Mouse (Mus musculus): Measurements from ENCODE around the gene Ptprd.

The Ptprd gene

DNA sequence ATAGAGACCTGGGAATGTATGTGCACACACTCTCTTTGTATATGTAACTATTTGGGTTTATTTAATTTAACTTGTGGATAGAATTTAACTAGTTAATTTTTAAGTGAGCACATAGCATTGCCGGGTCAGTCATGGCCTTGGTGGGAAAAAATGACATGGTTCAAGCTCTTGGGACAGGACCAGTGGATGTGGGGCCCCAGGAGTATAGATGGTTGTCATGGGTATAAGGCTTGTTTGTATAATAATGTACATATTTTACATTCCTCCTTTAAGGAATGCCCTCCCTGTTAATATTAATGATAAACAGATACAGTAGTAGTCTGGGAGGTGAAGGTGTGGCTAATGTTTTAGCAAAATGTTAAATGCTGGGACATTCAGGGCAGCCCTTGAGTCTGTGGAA lies 962.8 kb downstream of the Ptprd start:
- no peak for DNase-seq (ENCODE audit: low spot score)

- no peak for DNase-seq (ENCODE audit: low spot score)
Measured at GRCm38 (mm10) chr4:77241852-77242455, 969.8 kb downstream of the Ptprd start.

DNA sequence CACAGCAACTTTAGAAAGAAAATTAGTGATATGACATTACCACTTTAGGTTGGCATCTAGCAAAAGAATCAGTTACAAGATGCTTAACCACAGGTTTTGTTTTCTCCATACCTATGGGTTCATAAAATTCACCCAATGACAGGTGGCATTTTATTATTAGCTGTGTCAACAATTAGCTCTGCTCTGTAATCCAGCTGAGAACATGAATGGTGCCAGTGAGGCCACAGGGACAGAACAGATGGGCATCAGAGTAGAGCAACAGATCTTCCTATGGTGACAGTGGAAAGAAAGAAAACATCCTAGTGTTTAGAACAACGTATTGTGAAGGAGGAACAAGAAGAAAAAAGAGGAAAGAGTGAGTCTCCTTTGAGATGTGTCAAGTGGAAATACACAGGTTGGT lies 973.6 kb downstream of the Ptprd start:
- no peak for DNase-seq (ENCODE audit: low spot score)

- no peak for DNase-seq (ENCODE audit: low spot score)
Measured at GRCm38 (mm10) chr4:77233243-77233642, 978.5 kb downstream of the Ptprd start.

DNA sequence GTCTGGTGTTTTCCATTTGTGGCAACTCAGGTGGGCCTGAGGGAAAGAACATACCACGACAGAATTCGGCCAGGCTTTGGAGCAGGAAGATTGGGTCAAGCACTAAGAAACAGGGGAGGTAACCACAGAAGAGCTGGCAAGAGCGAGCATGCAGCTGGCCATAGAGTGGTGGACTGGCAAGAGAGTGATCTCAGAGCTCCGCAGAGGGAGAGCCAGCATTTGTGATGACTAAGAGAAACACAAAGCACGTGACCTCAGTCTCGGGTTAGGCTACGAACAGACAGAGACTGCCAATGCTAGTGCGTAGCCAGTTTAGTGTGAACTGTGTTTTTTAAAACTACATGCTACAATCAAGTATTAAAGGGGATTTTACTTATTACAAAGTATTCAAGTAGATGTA lies 1042.9 kb downstream of the Ptprd start:
- no peak for DNase-seq (ENCODE audit: low spot score)

GRCm38 (mm10) chr4:77157601-77158000 lies 1054.2 kb downstream of the Ptprd start:
- DNase-seq (ENCODE audit: low spot score) = no peak

DNA sequence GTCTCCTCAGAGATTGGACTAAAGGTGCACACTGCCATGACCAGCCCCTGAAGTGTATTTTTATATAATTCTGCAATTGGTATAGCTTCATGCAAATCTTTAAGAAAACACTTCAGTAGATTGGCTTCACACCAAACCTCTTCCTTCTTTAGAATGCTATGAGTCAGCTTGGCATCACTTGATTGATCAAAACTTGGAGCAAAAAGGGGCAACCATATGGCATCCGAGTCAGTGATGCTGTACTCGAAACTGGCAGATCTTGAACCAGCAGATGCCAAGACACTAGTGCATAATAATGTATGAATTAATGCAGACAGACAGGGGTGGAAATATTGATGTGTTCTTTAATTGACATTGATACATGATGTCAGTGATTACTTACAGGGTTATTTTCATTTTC lies 1056.2 kb downstream of the Ptprd start:
- DNase-seq (ENCODE audit: low spot score) = no peak

- DNase-seq (ENCODE audit: low spot score) = no peak
Measured at GRCm38 (mm10) chr4:77155037-77155436, 1056.7 kb downstream of the Ptprd start.

DNA sequence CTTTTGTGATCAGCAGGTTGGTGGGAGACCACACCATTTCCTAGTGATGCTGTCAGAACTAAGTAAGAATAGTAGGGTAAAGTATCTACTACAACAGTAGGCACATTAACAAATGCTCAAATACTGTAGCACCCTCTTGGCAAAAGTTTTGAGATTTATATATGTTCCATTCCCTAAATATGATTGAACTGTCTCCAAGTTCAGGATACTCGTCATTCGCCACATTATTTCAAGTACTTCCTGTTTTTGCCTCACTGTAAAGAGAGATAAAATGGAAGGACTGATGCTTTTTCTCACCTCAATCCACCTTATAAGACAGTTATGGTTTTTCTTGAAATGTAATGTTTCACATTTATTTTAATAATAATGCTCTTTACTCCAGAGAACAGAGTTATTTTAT lies 1086.9 kb downstream of the Ptprd start:
- DNase-seq (ENCODE audit: low spot score) = no peak

DNA sequence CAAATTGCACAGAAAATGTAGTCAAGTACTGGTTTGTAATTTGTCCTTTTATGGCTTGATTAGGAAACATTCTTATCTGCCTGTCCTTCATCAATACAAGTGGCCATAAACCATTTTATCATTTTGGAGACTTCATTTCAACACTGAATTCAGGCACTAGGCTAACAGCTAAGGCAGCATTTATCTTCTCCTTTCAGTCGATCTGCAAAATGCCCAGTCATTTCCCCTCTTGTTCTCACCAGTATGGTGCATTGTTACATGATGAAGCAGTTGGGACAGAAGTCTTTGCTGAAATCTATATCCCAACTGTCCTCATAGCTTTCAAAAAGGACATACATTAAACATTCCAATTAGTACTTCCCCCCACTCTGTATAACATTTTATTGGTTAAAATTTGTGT lies 1100.9 kb downstream of the Ptprd start:
- DNase-seq (ENCODE audit: low spot score) = no peak

GRCm38 (mm10) chr4:77107291-77107690 lies 1104.5 kb downstream of the Ptprd start:
- no peak for DNase-seq (ENCODE audit: low spot score)

DNA sequence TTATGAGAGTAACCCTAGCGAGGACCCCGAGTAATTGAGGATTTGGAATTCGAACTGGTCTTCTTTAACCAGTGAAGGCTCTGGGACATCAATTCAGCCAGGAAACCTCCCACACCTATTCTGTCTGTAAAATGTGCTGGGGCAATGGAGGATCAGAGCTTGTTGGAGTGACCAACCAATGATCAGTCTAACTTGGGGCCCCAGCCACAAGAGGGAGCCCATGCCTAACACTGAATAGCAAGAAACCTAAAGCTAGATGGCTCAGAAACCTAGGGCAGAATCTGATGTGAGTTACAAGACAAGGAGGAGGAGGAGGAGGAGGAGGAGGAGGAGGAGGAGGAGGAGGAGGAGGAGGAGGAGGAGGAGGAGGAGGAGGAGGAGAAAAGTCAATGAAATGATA lies 1128.6 kb downstream of the Ptprd start:
- peak; percentile 15 for DNase-seq (ENCODE audit: low spot score)

GRCm38 (mm10) chr4:77077607-77078006 lies 1134.2 kb downstream of the Ptprd start:
- DNase-seq (ENCODE audit: low spot score) = no peak

GRCm38 (mm10) chr4:77050536-77051207 lies 1161.1 kb downstream of the Ptprd start:
- no peak for DNase-seq (ENCODE audit: low spot score)

- no peak for DNase-seq (ENCODE audit: low spot score)
Measured at GRCm38 (mm10) chr4:77004483-77004882, 1207.3 kb downstream of the Ptprd start.

DNA sequence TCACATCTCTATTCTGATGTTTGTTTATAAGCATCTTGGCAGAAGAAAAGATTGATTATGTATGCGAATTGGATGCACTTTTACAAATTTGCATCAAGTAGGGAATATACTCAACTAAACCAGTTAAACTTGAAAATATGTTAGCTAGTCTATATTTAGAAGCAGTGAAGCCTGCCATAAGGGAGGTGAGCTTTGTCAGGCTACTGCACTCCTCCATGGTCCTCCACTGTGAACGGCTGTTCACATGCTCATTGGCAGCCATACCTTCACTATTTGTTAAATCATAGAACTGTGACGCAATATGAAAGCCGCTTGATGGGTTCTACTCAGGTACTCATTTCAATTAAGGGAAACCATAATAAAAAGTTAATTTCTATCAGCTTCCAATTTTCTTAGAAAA lies 1215.6 kb downstream of the Ptprd start:
- no peak for DNase-seq (ENCODE audit: low spot score)

DNA sequence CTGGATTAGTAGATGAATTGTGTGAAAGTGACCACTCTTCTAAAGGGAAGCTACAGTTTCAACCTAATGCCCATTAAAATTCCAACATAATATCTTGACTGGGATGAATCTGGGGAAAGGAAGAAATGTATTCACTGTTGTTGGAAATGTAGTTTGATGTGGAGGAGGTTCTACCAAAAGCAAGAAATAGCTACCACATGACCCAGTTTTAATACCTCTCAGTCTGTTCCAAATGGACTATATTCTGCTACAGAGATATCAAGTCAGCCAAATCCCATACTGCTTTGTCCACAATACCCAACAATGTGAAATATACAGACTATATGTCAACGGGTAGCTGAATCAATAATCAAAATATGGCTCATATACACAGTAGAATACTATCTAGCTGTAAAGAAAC lies 1221.8 kb downstream of the Ptprd start:
- no peak for DNase-seq (ENCODE audit: low spot score)

GRCm38 (mm10) chr4:76977056-76977809 lies 1234.5 kb downstream of the Ptprd start:
- DNase-seq (ENCODE audit: low spot score) = no peak

DNA sequence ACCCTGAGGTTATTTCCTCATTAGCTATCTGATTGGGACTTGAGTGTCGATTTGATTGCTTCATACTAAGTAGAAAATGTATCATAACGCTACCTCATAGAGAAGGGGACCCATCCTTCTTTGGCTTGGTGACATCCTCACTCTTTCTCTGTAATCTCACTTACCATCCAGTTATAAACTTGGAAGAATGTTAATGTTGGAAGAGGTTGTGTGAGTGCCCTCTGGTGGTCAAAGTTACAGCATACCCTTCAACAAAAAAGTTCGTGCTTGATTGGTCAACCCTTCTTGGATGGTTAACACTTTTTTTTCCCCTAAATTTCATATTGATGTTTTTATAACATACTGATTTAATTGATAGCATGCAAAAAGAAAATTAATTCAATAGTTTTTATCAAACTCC lies 1263.5 kb downstream of the Ptprd start:
- peak; percentile 44 for DNase-seq (ENCODE audit: low spot score)

DNA sequence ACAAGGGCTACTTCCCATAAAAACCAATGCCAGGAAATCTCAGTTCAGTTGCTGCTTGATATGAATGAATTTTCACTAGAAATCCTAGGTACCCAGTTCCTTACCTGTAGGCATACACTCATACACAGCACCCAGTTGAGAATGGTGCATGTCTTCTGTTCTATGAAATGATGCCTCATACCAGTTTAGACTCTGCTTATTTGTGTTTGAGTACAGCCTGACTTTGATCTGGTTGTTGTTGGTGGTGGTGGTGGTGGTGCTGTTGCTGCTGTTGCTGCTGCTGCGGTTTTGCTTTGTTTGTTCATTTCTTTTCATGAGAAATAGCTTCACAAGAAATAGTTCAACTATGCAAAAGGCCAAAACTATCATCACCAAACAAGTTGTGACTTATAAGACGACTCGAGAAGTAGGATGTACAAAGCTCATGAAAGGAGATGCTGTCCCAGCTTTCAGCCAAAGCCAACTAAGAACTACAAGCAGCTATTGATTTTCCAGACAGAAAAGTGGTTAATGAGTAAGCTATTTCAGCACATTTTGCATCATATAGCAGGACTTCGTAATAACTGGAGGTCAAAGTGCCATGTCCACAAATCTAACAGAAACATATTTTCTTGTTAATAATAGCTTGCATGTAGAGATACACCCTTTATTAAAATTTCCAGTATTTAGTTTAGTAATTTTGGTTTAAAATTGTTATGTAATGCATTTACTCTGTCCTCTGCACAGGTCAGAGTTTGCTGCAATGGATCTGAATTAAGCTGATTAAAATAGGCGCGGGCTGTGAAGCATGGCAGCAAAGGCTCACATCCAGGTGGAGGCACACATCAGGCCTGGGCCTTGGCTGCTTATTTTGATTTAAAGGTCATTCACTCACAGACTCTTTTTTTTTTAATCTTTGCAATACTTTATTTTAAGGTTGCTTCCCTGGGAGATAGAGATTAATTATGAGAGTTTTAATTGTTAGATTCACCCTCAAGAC lies 1270.1 kb downstream of the Ptprd start:
- DNase-seq (ENCODE audit: low spot score) = no peak

GRCm38 (mm10) chr4:76931559-76931958 lies 1280.2 kb downstream of the Ptprd start:
- no peak for DNase-seq (ENCODE audit: low spot score)

DNA sequence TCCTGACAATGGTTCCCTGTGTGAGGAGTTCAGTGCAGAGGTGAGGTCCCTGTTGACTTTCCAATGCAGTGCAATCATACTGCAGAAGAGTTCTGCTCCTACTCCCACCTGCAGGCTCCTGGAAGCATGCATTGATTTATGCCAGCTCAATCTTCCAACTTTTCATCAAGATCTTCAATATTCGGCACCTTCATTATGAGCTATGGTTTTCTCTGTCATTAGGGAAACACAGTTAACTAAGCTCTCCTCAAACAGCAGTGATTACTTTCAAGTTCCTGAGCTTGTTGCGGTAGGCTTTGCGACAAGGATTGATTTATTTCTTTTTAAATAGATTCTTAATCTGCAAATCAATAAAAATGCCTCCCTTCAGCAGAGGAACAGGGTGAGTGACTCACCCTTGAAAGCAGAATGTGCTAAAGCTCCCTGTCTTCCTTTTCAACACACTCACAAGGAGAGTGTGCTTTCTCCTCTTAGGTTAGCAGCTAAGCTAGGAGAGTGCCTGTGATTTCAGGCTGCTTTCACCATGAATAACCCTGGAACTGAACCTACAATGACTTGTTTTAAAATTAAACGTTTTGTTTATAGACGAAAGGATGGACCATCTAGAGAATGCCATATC lies 1298.1 kb downstream of the Ptprd start:
- no peak for DNase-seq (ENCODE audit: low spot score)
